Mouse (Mus musculus) forebrain, postnatal 0 days (tissue): ENCODE results near the gene Dusp6. TPM values are rescaled to one million over a fixed set of nuclear protein-coding genes. Genes with fewer than 3 reads are reported as not detected.

ENCODE experiments used
- ATAC-seq: fragments of 200-750 bp; cut with Nextera tagmentation; 2 replicates; pipeline ENCODE4 v1.8.0; 2017; ENCODE audit warnings: mild to moderate bottlenecking, moderate library complexity
- DNase-seq: peaks from one replicate; pipeline ENCODE4 v3.0.0-alpha.2; 2015
- H3K27ac ChIP-seq: fragments of 300-500 bp; sonication (generic); 2 replicates; pipeline ENCODE4 v1.5.1; 2014; ENCODE audit warnings: low read depth, mild to moderate bottlenecking, antibody characterized with exemption, low read length, moderate library complexity, mixed read lengths
- H3K27me3 ChIP-seq: fragments of 300-500 bp; sonication (generic); 2 replicates; pipeline ENCODE4 v1.6.1; 2014; ENCODE audit warnings: mild to moderate bottlenecking, low read length, mixed read lengths; ENCODE audit not compliant: insufficient read depth
- H3K36me3 ChIP-seq: fragments of 300-500 bp; sonication (generic); 2 replicates; pipeline ENCODE4 v1.6.1; 2014; ENCODE audit warnings: mild to moderate bottlenecking, moderate library complexity; ENCODE audit not compliant: insufficient read depth
- H3K4me1 ChIP-seq: fragments of 300-500 bp; sonication (generic); 2 replicates; pipeline ENCODE4 v1.6.1; 2014; ENCODE audit warnings: antibody characterized with exemption; ENCODE audit not compliant: insufficient read depth
- H3K4me2 ChIP-seq: fragments of 300-500 bp; sonication (generic); 2 replicates; pipeline ENCODE4 v1.6.1; 2014; ENCODE audit warnings: low read depth, mild to moderate bottlenecking, moderate library complexity
- H3K4me3 ChIP-seq: fragments of 300-500 bp; sonication (generic); 2 replicates; pipeline ENCODE4 v1.5.1; 2014; ENCODE audit warnings: low read depth, low read length, mixed read lengths
- H3K9ac ChIP-seq: fragments of 300-500 bp; sonication (generic); 2 replicates; pipeline ENCODE4 v1.6.1; 2014; ENCODE audit warnings: mild to moderate bottlenecking
- H3K9me3 ChIP-seq: fragments of 300-500 bp; sonication (generic); 2 replicates; pipeline ENCODE4 v1.6.1; 2016; ENCODE audit warnings: low read length
- CTCF ChIP-seq: sonication (generic); IDR thresholded peaks from 2 replicates; pipeline ENCODE4 v1.5.1; 2016; ENCODE audit warnings: antibody characterized with exemption, control low read depth, low read depth
- WGBS: fragments of 180-500 bp; shearing (Covaris S2); extraction: QIAGEN DNeasy Blood & Tissue Kit; methylation state at CpG from one replicate; pipeline ENCODE4 v1.1.7; 2014; 5-methylcytosine and 5-hydroxymethylcytosine counted together
- polyA plus RNA-seq: library from polyadenylated mRNA; unstranded; fragments of >200 nt; fragmentation: Nextera tagmentation; extraction: Ambion mirVana; gene quantifications from 2 replicates; pipeline ENCODE4 v1.2.1, GENCODE M21; 2015
- total RNA-seq: library from RNA; depleted of rRNA; stranded (reverse); fragments of >200 nt; gene quantifications from 2 replicates; pipeline ENCODE4 v1.2.3, GENCODE M21; 2014; rRNA removed

The Dusp6 gene
- total and polyA plus RNA-seq, 2 experiments from 2014 or later, result 38.7 to 58.3 TPM

DNA sequence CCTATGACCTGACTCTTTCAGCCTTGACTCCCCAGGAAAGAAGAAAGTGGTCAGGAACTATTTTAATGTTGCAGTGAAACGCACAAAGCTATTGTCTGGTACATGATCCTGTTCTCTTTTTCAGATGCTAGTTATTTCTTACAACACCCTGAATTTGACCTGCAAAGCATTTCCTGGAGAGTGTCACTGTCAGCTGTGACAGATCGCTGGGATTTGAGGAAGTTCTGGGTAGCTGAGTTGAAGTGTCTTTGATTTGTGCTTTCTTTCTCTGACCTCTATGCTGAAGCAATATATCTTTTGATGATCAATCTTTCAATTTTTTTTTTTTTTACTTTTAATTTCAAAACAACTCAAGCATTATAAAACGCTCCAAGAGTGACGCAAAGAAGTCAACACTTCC, 39.0 kb downstream of the Dusp6 start:
- WGBS, result 85% methylated on average over 4 of the region's 4 CpGs
- Histone ChIP-seq H3K4me2 (no peak overlapping the region), H3K9me3 (no peaks in the 10 kb centered on the region), H3K27me3 (no peaks in the 10 kb centered on the region), H3K27ac (no peak overlapping the region), H3K9ac (no peak overlapping the region), H3K4me3 (no peak overlapping the region), H3K4me1 (no peaks in the 10 kb centered on the region), H3K36me3 (no peaks in the 10 kb centered on the region)
- no peak for TF ChIP-seq CTCF
- no peak for DNase-seq
- ATAC-seq, result no peak

DNA sequence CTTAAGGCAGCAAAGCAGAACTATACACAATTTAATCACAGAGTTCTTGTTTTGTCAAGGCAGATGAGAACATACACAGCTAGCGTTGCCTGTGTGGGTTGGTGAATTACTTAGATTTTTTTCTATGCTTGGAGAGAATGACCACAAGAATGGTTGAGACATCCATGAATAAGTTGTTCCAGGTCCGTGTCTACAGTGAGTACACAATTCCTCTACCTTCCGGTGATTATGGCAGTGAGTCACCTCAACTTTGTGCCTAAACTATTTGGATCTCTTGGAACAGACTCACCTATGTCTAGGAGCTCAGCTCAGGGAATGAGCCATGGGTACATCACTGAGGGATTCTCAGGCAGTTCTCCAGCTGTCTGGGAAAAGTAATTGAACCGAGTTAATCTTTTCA, 45.8 kb downstream of the Dusp6 start:
- TF ChIP-seq CTCF, result no peak
- WGBS, result 82% methylated on average over 4 of the region's 4 CpGs

DNA sequence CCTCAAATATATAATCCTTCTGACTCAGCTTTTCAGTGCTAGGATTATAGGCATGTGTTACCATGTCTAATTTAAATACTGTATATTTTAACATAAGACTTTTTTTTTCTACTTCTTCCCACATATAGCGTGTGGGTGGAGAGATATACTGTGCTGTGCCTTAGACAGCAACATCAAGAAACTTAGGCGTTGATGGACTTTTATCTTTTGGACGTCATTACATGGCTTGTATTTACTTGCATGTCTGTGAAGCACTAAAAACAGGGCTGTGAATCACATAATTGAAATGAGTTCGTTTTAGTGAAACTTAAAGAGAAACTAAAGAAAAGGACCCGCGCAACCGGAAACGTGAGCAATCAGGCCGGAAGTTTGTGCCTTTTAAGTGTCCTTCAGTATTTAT, 46.6 kb downstream of the Dusp6 start:
- WGBS, result 73% methylated on average over 9 of the region's 9 CpGs
- no peak overlapping the region for H3K4me3 ChIP-seq
- no peak overlapping the region for H3K4me2 ChIP-seq
- no peaks in the 10 kb centered on the region for H3K4me1 ChIP-seq
- DNase-seq, result no peak
- H3K27me3 ChIP-seq, result no peaks in the 10 kb centered on the region
- no peak overlapping the region for H3K9ac ChIP-seq
- H3K27ac ChIP-seq, result no peak overlapping the region
- H3K36me3 ChIP-seq, result no peaks in the 10 kb centered on the region
- TF ChIP-seq CTCF, result no peak
- no peak for ATAC-seq
- H3K9me3 ChIP-seq, result no peaks in the 10 kb centered on the region

More for the DNA sequence above, 45.8 kb downstream of the Dusp6 start:
- Histone ChIP-seq H3K4me1 (no peaks in the 10 kb centered on the region), H3K9me3 (no peaks in the 10 kb centered on the region), H3K27me3 (no peaks in the 10 kb centered on the region), H3K9ac (no peak overlapping the region), H3K4me2 (no peak overlapping the region), H3K36me3 (no peaks in the 10 kb centered on the region), H3K27ac (no peak overlapping the region), H3K4me3 (no peak overlapping the region)
- DNase-seq, result no peak
- no peak for ATAC-seq

DNA sequence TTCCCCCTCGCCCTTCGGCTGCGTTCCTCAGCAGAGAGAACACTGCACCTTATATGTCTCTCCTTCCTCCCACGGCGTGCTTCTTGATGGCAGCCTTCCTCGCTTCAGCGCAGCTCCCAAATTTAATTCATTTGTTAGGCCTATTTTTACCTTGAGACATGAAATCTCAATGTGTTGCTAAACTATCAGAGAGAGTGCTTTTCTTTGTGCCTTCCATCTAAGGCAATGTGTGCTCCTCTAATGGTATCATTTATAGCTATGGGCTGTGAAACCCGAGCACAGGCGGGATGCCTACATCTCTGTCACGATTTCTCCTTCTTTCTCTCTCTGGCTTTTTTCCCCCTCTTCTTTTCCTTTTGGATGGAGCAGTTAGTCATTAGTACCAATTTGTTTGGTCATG, 47.2 kb downstream of the Dusp6 start:
- ATAC-seq (peak; percentile 43), DNase-seq (peak; percentile 20)
- Histone ChIP-seq H3K36me3 (no peaks in the 10 kb centered on the region), H3K27ac (peak overlapping the region; percentile 35; the same call in 1 of the 2 replicates), H3K4me3 (no peak overlapping the region), H3K9me3 (no peaks in the 10 kb centered on the region), H3K9ac (no peak overlapping the region), H3K4me1 (no peaks in the 10 kb centered on the region), H3K27me3 (no peaks in the 10 kb centered on the region), H3K4me2 (no peak overlapping the region)
- WGBS, result 73% methylated on average over 10 of the region's 10 CpGs
- no peak for TF ChIP-seq CTCF

DNA sequence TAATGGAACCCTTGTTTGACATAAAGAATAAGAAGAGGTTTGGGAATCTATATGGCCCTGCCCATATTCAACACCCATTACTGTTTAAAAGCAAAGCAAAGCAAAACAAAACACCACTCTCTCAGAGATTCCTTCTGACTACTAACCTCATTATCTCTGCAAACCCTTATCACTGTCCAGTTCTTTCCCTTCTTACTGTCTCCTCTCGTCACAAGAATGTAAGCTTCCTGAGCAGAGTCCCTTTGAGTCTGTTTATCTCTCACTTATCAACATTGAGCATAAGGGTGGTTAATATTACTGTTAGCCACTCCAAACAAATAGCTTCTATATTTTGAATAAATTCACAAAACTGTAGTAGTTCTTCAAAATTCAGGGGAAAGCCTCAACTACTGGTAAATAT, 48.9 kb downstream of the Dusp6 start:
- H3K27ac ChIP-seq, result no peak overlapping the region
- H3K9me3 ChIP-seq, result no peaks in the 10 kb centered on the region
- no peak overlapping the region for H3K4me2 ChIP-seq
- no peak for ATAC-seq
- 87% methylated on average over 1 of the region's 1 CpGs for WGBS
- no peak for TF ChIP-seq CTCF
- H3K9ac ChIP-seq, result no peak overlapping the region
- H3K36me3 ChIP-seq, result no peaks in the 10 kb centered on the region
- H3K4me1 ChIP-seq, result no peaks in the 10 kb centered on the region
- no peak for DNase-seq
- no peaks in the 10 kb centered on the region for H3K27me3 ChIP-seq
- no peak overlapping the region for H3K4me3 ChIP-seq

DNA sequence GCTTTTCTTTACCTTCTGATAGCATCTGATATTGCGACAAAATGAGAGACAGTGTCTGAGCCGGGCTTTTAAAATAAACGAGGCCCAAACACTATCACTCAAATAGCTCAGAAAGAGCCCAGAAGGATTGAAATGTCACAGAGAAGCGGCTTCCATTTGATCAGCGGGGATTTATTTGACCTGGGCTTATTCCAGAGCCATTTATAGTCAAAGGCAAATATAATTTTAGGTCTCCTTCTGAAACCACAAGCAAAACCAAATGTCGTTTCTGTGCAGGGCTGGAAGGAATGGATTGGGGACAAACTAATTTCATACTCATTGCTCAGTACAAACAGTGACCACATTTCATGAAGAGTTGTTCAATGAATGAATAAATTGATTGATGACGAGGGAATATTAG, 51.3 kb downstream of the Dusp6 start:
- Histone ChIP-seq H3K27ac (no peak overlapping the region), H3K36me3 (no peaks in the 10 kb centered on the region), H3K4me1 (no peaks in the 10 kb centered on the region), H3K4me3 (no peak overlapping the region), H3K9ac (no peak overlapping the region), H3K4me2 (no peak overlapping the region), H3K27me3 (no peaks in the 10 kb centered on the region), H3K9me3 (no peaks in the 10 kb centered on the region)
- DNase-seq (no peak), ATAC-seq (no peak)
- no peak for TF ChIP-seq CTCF
- WGBS, result 69% methylated on average over 7 of the region's 7 CpGs

DNA sequence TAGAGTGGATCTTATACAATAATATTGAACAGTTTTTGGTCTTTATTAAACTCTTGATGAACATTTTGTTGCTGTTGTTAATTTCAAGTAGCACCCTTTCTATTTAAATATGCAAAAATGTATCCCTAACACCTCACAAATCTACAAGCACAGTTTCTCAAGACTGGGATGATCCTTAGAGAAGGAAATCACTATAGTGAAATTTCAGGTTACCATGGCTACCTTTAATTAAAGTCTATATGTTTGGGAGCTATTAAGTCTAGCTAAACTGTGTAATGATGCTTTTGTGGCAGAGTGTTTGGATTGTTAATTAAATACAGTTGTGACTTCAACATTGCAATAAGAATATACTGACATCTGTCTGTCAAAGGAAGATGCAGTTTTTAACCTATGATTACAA, 54.0 kb downstream of the Dusp6 start:
- Histone ChIP-seq H3K36me3 (no peaks in the 10 kb centered on the region), H3K4me2 (no peak overlapping the region), H3K4me3 (no peak overlapping the region), H3K27ac (no peak overlapping the region), H3K4me1 (no peaks in the 10 kb centered on the region), H3K27me3 (no peaks in the 10 kb centered on the region), H3K9me3 (no peaks in the 10 kb centered on the region), H3K9ac (no peak overlapping the region)
- ATAC-seq, result no peak; the same call in 1 of the 2 replicates
- no peak for TF ChIP-seq CTCF
- no peak for DNase-seq

Other genes starting within 250 kb of the Dusp6 start
- gene Poc1b, start 156.2 kb upstream of the Dusp6 start, total RNA-seq, result 10.1 and 12.4 TPM in 2 replicates
- gene Poc1b, start 156.2 kb upstream of the Dusp6 start, polyA plus RNA-seq, result 12.0 and 14.4 TPM in 2 replicates
- 3.7 and 5.3 TPM in 2 replicates for gene Galnt4, start 155.1 kb upstream of the Dusp6 start, total RNA-seq
- gene Galnt4, start 155.1 kb upstream of the Dusp6 start, polyA plus RNA-seq, result 1.5 and 2.1 TPM in 2 replicates
- gene Phxr2, start 136.9 kb upstream of the Dusp6 start, total RNA-seq, result not detected in 2 replicates
- not detected in 2 replicates for gene Phxr2, start 136.9 kb upstream of the Dusp6 start, polyA plus RNA-seq